Mouse (Mus musculus) spleen, adult 10 weeks (tissue): Measurements from ENCODE around the gene Unc5cl. TPM values are rescaled to one million over a fixed set of nuclear protein-coding genes. Genes with fewer than 3 reads are reported as not detected.

ENCODE experiments used
- polyA plus RNA-seq: library from polyadenylated mRNA; stranded (reverse); fragments of 350-450 nt; fragmentation: Illumina TruSeq; extraction: RNeasy Lipid Tissue Mini Kit (QIAGEN cat#74804); gene quantifications from one replicate; pipeline ENCODE4 v1.2.3, GENCODE M21; 2015; ENCODE audit warnings: low replicate concordance; ENCODE audit not compliant: insufficient read depth

The Unc5cl gene
- polyA plus RNA-seq: 9.0 TPM

GRCm38 (mm10) chr17:48454688-48455087 lies at the start of gene Unc5cl:
Gene Unc5cl (plus strand): TSS chr17:48454901.

DNA sequence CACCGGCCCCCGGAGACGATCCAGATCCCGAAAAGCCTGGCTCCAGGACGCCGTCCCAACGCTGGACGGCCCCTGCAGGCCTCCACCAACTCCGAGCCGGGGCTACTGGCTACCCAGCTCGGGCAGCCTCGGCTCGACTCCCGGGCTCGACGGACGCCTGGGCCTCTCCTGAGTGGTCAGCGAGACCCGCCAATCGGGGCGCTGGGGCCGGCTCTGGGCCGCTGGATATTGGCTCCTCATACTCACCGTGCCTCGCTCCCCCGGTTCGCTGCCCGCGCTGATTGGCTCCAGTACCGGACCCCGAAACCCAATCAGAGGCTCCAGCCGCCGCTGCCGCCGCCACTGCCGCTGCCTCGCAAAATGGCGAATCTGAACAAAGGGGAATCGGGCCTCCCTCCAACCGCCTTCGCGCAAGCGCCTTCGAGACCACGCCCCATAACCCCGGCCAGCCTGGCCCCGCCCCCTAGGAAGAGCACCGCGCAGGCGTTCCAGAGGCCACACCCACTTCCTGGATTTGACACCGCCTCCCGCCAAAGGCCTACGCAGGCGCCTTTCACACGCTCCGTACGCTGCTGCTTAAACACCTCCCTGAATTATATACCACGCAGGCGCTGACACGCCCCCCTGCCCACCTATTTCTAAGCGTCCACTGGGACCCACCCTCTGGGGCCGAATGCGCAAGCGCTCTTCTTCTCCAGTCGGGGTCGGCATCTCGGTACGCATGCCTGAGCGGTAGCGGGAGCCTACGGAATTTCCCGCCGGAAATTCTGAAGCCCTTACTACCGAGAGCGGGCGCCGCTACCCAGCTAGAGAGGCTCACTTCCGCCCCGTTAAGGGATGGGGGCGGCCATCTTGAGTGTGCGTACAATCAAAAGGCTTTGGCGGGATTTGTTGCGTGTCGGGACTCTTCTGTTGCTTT lies 45.1 kb upstream of the Unc5cl start, which contains the start of the genes Nfya and Oard1:
Nfya (minus strand) TSS at position 527 of the 919 bp plus-strand sequence.
Oard1 (plus strand) TSS at position 635 of the 919 bp plus-strand sequence.

DNA sequence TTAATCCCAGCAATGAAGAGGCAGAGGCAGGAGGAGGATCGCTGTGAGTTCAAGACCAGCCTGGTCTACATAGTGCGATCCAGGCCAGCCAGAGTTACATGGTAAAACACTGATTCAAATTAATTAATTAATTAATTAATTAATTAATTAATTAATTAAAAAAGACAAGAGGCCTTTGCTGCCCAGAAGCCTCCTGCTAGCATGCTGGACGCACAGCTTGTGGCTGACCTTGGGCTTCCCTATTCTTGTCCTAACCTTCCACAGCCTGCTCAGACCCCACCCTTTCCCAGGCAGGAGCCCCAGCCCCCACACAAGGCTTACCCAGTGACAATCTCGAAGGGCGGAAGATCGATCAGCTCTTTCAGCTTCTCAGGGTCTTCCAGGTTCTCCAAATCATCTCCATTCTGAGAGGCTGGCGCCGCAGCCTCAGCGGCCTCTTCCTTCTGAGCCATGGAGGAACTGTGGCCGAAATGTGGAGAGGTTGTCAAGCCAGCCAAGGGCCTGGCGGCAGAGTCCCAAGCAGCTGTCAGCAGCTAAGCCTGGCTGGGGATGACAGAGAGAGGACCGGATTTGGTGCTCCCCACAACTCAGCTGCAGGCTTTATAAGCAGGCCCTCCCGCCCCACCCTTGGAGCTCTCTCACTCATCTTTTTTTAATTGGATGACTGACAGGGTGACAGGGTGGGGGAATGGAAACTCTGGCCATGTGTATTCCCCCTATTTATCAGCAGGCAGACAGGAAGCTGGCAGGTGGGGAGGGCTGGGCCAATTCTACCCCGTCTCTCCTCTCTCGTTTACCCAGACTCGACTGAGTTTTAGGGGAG lies 22.3 kb upstream of the Unc5cl start, which contains the start of gene Apobec2:
Apobec2 (minus strand) TSS at position 773 of the 823 bp plus-strand sequence.

DNA sequence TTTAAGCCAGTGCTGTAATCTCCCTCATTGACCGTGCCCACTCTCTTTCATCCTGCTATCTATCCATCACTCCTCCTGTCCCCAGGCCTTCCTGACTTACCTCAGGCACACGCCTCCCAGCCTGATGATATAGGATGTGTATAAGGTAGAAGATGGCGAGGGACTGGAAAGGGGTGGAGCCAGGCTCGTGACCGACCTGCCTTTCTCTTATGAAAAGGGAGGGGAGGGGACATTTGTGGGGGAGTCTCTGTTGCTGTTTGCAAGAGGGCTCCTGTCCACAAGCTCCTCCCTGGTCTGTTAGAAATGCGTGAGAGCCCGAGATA lies 3.4 kb upstream of the Unc5cl start, which contains the start of gene Tspo2:
Tspo2 (minus strand) TSS at position 170 of the 323 bp plus-strand sequence.

Other genes starting within 250 kb of the Unc5cl start
- 3.4 TPM for gene Trem1, start 222.1 kb upstream of the Unc5cl start, polyA plus RNA-seq
- gene Trem3, start 207.1 kb upstream of the Unc5cl start, polyA plus RNA-seq: 3.7 TPM
- 80.5 TPM for gene Treml4, start 190.6 kb upstream of the Unc5cl start, polyA plus RNA-seq
- 78.2 TPM for gene Treml2, start 155.4 kb upstream of the Unc5cl start, polyA plus RNA-seq
- 14.7 TPM for gene B430306N03Rik, start 138.8 kb upstream of the Unc5cl start, polyA plus RNA-seq
- 0.29 TPM for gene Trem2, start 108.5 kb upstream of the Unc5cl start, polyA plus RNA-seq
- 4.1 TPM for gene Treml1, start 95.0 kb upstream of the Unc5cl start, polyA plus RNA-seq
- 86.0 TPM for gene Nfya, start 45.0 kb upstream of the Unc5cl start, polyA plus RNA-seq
- gene Oard1, start 44.9 kb upstream of the Unc5cl start, polyA plus RNA-seq: 75.5 TPM
- gene Apobec2, start 22.0 kb upstream of the Unc5cl start, polyA plus RNA-seq: 0.83 TPM
- 8.9 TPM for gene Tspo2, start 3.4 kb upstream of the Unc5cl start, polyA plus RNA-seq